Mouse (Mus musculus): ENCODE measurements around the gene Aars.

The Aars gene

DNA sequence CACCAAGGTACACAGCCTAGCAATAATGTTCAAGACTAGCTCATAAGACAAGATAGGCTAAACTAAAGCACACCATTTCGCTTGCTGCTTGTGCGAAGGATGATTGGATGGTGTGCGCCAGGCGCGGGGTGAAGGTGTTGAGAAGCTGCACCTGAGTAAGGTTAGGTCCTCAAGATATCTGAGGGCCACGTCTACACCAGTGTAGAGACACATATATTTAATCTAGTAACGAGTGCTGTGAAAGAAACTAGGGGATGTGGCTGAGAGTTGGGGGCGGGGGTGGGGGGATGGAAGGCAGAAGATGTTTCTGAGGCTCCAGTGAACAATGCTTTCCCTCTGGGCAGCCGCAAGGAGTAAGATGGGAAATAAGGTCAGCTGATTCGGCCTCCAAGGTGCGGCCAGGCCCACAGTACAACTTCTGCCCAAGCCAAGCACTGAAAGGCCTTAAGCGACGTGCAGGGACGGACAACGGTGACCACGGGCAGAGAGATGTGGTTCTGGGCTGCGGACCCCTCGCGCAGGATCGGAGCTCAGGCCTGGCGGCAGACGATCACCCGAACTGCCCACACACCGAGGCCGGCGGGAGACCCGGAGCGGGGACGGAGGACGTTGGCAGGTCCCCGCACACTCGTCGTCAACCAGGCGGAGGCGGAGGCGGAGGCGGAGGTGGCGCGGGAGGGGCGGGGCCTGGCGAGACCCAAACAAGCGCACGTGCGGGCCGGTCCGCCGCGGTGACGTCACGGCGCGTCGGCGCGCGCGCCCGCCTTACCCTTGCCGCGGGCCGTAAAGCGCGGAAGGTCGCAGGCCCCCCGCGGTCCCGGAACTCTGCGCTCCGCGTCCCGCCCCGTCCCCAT lies 61.1 kb downstream of the Aars start, which contains the start of gene Pdpr:
Gene Pdpr (plus strand): TSS at position 766 of the 854 bp plus-strand sequence.
- peak; percentile 94 to 95 for DNase-seq (ENCODE audit: low spot score in 2 of 2)

DNA sequence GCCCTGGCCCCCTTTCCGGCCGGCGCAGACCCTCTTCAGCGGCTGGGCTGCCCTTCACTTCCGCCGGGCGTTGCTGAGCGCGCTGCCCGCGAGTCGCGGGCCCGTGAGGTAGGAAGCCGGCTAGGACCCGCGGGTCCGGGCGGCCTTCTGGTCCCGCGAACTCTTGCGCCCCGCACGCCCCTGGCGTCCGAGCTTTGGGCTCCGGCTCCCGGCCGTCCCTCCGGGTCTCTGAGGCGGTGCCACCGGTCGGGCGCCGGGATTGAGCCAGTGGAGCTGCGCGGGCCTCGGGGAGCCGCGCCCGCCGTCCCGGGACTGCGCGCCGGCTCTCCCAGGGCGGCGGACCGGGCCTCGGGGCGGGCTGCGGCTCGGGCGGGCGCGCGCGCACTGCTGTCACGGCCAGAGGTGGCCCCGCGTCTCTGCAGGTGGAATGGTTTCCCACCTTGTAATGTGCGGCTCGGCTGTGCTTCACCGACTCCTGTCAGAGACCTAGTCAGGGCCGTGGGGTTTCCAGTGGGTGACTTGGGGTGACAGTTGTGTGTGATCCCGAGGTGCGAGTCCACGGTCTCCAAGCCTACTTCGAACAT lies 61.9 kb downstream of the Aars start:
- DNase-seq (ENCODE audit: low spot score in 2 of 2): peak in 1 of 2 experiments; percentile 38

All from right cerebral cortex, postnatal 10 days (tissue).